Mouse (Mus musculus) MEL (cell line): ENCODE results near the gene Dot1l.

ENCODE experiments used
- CHD1 ChIP-seq: IDR thresholded peaks from 2 replicates; pipeline ENCODE4 v1.6.1; 2012; ENCODE audit warnings: low read depth, mild to moderate bottlenecking, inconsistent platforms, low read length, improper control_type of control experiment
- CTCF ChIP-seq, 3 experiments: IDR thresholded peaks in 2 of 3; conservative IDR thresholded peaks in 1 of 3; 2 replicates each; pipeline ENCODE4 v1.5.1; 2011 to 2012; ENCODE audit warnings: low read length in 3 of 3, low read depth in 2 of 3, mild to moderate bottlenecking in 2 of 3, improper control_type of control experiment in 1 of 3, inconsistent platforms in 1 of 3, mixed read lengths in 1 of 3, moderate library complexity in 1 of 3; ENCODE audit not compliant: control insufficient read depth in 1 of 3, insufficient read depth in 1 of 3, poor library complexity in 1 of 3, severe bottlenecking in 1 of 3
- EP300 ChIP-seq, 2 experiments: IDR thresholded peaks; 2 replicates each; pipeline ENCODE4 v1.6.1; 2011; ENCODE audit warnings: improper control_type of control experiment in 2 of 2, low read length in 2 of 2, low read depth in 1 of 2, mild to moderate bottlenecking in 1 of 2
- JUND ChIP-seq: IDR thresholded peaks from 2 replicates; pipeline ENCODE4 v1.6.1; 2011; ENCODE audit warnings: low read depth, mild to moderate bottlenecking, improper control_type of control experiment, low read length
- MAFK ChIP-seq: IDR thresholded peaks from 2 replicates; pipeline ENCODE4 v1.6.1; 2011; ENCODE audit warnings: low read depth, mild to moderate bottlenecking, low read length, improper control_type of control experiment, borderline replicate concordance
- MXI1 ChIP-seq: IDR thresholded peaks from 2 replicates; pipeline ENCODE4 v1.6.1; 2011; ENCODE audit warnings: mild to moderate bottlenecking, low read depth, low read length, improper control_type of control experiment
- MYC ChIP-seq: IDR thresholded peaks from 2 replicates; pipeline ENCODE4 v1.6.1; 2011; ENCODE audit warnings: low read depth, mild to moderate bottlenecking, low read length, improper control_type of control experiment, moderate library complexity
- POLR2A ChIP-seq, 2 experiments: IDR thresholded peaks; 2 replicates each; pipeline ENCODE4 v1.6.1; 2011 to 2012; ENCODE audit warnings: low read length in 2 of 2, mild to moderate bottlenecking in 2 of 2, control low read depth in 1 of 2, improper control_type of control experiment in 1 of 2, low read depth in 1 of 2, moderate library complexity in 1 of 2; ENCODE audit not compliant: control insufficient read depth in 1 of 2, insufficient read depth in 1 of 2, poor library complexity in 1 of 2
- POLR2AphosphoS2 ChIP-seq: IDR thresholded peaks from 2 replicates; pipeline ENCODE4 v1.6.1; 2011; ENCODE audit warnings: low read length, improper control_type of control experiment
- RAD21 ChIP-seq: IDR thresholded peaks from 2 replicates; pipeline ENCODE4 v1.6.1; 2011; ENCODE audit warnings: mild to moderate bottlenecking, low read depth, low read length, improper control_type of control experiment
- TAL1 ChIP-seq: IDR thresholded peaks from 2 replicates; pipeline ENCODE4 v1.6.1; 2012; ENCODE audit warnings: mild to moderate bottlenecking, inconsistent platforms, low read length, moderate library complexity, mixed read lengths
- TBP ChIP-seq: IDR thresholded peaks from 2 replicates; pipeline ENCODE4 v1.8.0; 2011; ENCODE audit warnings: low read depth, low read length, improper control_type of control experiment
- ZKSCAN1 ChIP-seq: IDR thresholded peaks from 2 replicates; pipeline ENCODE4 v1.6.1; 2012; ENCODE audit warnings: low read depth, mild to moderate bottlenecking, inconsistent platforms, low read length, improper control_type of control experiment, moderate library complexity

DNA sequence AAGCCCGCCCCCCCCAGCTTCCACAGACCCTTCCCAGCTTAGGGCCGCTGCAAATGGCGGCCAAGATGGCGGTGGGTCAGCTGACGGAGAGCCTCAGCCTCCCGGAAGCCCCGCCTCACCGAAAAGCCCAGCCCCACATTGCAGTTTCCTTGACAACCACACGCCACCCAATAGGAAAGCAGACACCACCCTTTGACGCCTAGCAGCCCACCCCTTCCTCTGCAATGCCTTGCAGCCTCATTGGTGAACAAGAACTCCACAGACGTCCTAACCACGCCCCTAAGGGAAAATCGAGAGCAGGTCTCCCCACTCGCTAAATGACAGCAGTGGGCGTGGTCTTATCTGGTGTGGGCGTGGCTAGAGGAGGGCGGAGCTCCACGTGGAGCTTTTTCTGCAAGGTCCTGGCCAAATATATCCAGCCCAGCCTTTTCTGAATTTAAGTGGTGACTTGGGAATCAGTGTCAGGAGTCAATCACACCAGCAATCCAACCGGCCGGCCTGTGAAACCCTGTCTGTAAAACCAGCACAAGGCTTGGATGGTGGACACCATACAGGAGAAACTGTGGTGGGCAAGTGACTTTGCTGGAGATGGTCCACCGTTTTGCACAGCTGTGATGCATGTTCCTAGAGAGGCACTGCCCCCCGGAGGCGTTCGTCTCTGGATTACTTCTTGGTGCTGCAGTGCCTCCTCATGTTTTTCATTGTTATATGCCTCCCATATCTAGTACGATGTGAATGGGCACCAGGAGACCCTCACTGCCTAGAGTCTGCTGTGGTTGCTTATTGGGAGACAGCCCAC lies 12.6 kb upstream of the Dot1l start, which contains the start of gene Ap3d1:
- TF ChIP-seq POLR2A (IDR thresholded peaks at IDR 0.05; ENCODE audit: control insufficient read depth in 1 of 2, insufficient read depth in 1 of 2, low read depth in 1 of 2, low read length in 2 of 2, poor library complexity in 1 of 2) (peak in 1 of 2 experiments; percentile 64; a peak in 1 of 4 replicates), POLR2AphosphoS2 (peak; percentile 68; the same call in 1 of the 2 replicates), CTCF (IDR thresholded peaks at IDR 0.05 in 2 of 3, conservative IDR thresholded peaks at IDR 0.05 in 1 of 3; ENCODE audit: control insufficient read depth in 1 of 3, insufficient read depth in 1 of 3, low read depth in 2 of 3, low read length in 3 of 3, poor library complexity in 1 of 3, severe bottlenecking in 1 of 3) (peak in 1 of 3 experiments; percentile 30; a peak in 2 of 6 replicates), JUND (no peak), MXI1 (peak; percentile 99), CHD1 (no peak), ZKSCAN1 (no peak), MYC (peak; percentile 79), TAL1 (no peak), MAFK (no peak), RAD21 (peak; percentile 13; the same call in 1 of the 2 replicates), TBP (0 out of 2 replicates have a peak, but pooled peaks have one; percentile 43), EP300 (IDR thresholded peaks at IDR 0.05; ENCODE audit: low read depth in 1 of 2, low read length in 2 of 2) (no peak)
